Mouse (Mus musculus): ENCODE measurements at regions not wholly inside any gene's neighbourhood (a gene's known extent, or its start where the extent isn't known, plus 50 kb on each side); places are given as distances from the start of the nearest gene placed in this dataset.

- no peak overlapping the region for H3K27ac ChIP-seq (ENCODE audit: insufficient read depth, low read depth, low read length)
- H3K4me3 ChIP-seq (ENCODE audit: insufficient read depth, low read length) = no peak overlapping the region
- no peak for TF ChIP-seq POLR2A (IDR thresholded peaks at IDR 0.05; ENCODE audit: borderline replicate concordance, low read depth, low read length)
- TF ChIP-seq CTCF (IDR thresholded peaks at IDR 0.05; ENCODE audit: low read depth, low read length) = no peak
- no peaks in the 10 kb centered on the region for H3K4me1 ChIP-seq (ENCODE audit: control insufficient read depth, insufficient read depth, low read length)
These were observed 66.3 kb upstream of the Nckap5 start for GRCm38 (mm10) chr1:126896895-126897294.

DNA sequence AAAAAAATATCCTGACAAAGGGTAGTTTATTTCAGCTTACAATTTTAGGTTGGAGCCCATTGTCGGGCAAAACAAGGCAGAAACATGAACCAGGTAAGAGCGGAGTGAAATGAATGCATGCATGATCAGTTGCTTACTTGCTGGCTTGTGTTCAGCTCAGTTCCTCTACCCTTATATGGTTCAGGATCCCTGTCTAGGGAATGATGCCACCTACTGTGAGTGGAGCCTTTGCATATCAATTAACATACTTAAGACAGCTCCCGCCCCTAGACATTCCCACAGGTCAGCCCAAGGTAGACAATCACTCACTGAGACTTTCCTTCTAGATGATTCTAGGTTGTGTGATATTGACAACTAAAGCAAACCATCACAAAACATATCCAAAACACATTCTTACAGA, 50.2 kb upstream of the Nckap5 start:
- H3K4me3 ChIP-seq (ENCODE audit: insufficient read depth, low read length) = no peak overlapping the region
- H3K4me1 ChIP-seq (ENCODE audit: control insufficient read depth, insufficient read depth, low read length) = no peaks in the 10 kb centered on the region
- H3K27ac ChIP-seq (ENCODE audit: insufficient read depth, low read depth, low read length) = no peak overlapping the region
- no peak for TF ChIP-seq POLR2A (IDR thresholded peaks at IDR 0.05; ENCODE audit: borderline replicate concordance, low read depth, low read length)
- TF ChIP-seq CTCF (IDR thresholded peaks at IDR 0.05; ENCODE audit: low read depth, low read length) = no peak
